Mouse (Mus musculus) C2C12 (cell line): ENCODE measurements around the gene Gimd1. TPM values are rescaled to one million over a fixed set of nuclear protein-coding genes. Genes with fewer than 3 reads are reported as not detected.

Source experiments
- H3K27me3 ChIP-seq: one replicate; pipeline ENCODE4 v1.6.1; 2011; ENCODE audit not compliant: control insufficient read depth, insufficient read depth, insufficient read length
- H3K36me3 ChIP-seq: one replicate; pipeline ENCODE4 v1.6.1; 2011; ENCODE audit not compliant: control insufficient read depth, insufficient read depth
- H3K4me3 ChIP-seq: one replicate; pipeline ENCODE4 v1.5.1; 2011; ENCODE audit warnings: mild to moderate bottlenecking, control low read depth; ENCODE audit not compliant: poor library complexity, insufficient read depth, severe bottlenecking
- H3K79me2 ChIP-seq: one replicate; pipeline ENCODE4 v1.6.1; 2011; ENCODE audit not compliant: control insufficient read depth, insufficient read depth
- H3K79me3 ChIP-seq: one replicate; pipeline ENCODE4 v1.6.1; 2011; ENCODE audit warnings: low read depth, control low read depth
- H3ac ChIP-seq: one replicate; pipeline ENCODE3; 2011; ENCODE audit warnings: low read depth; ENCODE audit not compliant: control insufficient read depth, insufficient read length
- CEBPB ChIP-seq: IDR thresholded peaks from one replicate; pipeline ENCODE4 v1.6.1; 2011; ENCODE audit warnings: low read depth, mild to moderate bottlenecking, control low read depth, moderate library complexity
- CTCF ChIP-seq: IDR thresholded peaks from one replicate; pipeline ENCODE4 v1.5.1; 2011; ENCODE audit not compliant: control insufficient read depth, insufficient read depth, insufficient read length
- FOSL1 ChIP-seq: IDR thresholded peaks from one replicate; pipeline ENCODE4 v1.8.0; 2011; ENCODE audit warnings: mild to moderate bottlenecking, low read length; ENCODE audit not compliant: poor library complexity, insufficient read depth, severe bottlenecking
- MAX ChIP-seq: IDR thresholded peaks from one replicate; pipeline ENCODE4 v1.6.1; 2011; ENCODE audit warnings: mild to moderate bottlenecking, control low read depth
- MYOD1 ChIP-seq: IDR thresholded peaks from one replicate; pipeline ENCODE4 v1.6.1; 2011; ENCODE audit warnings: low read depth; ENCODE audit not compliant: control insufficient read depth, insufficient read length
- MYOG ChIP-seq: IDR thresholded peaks from one replicate; pipeline ENCODE4 v1.6.1; 2011; ENCODE audit not compliant: control insufficient read depth, insufficient read length; ENCODE audit errors: extremely low read depth
- USF1 ChIP-seq: IDR thresholded peaks from one replicate; pipeline ENCODE4 v1.6.1; 2011; ENCODE audit warnings: low read depth, mild to moderate bottlenecking, control low read depth, moderate library complexity
- polyA plus RNA-seq: library from polyadenylated mRNA; unstranded; fragments of >200 nt; fragmentation: generic; extraction: Trizol; gene quantifications from one replicate; pipeline ENCODE4 v1.2.1, GENCODE M21; 2012; ENCODE audit warnings: missing spikeins

Gene Gimd1
- polyA plus RNA-seq, 1 experiment, result not detected

GRCm38 (mm10) chr3:132590604-132591003 is 39.0 kb upstream of the Gimd1 start:
- H3K36me3 ChIP-seq, result no peaks in the 10 kb centered on the region

GRCm38 (mm10) chr3:132628741-132629140 is 879 bp upstream of the Gimd1 start:
- Histone ChIP-seq H3ac (no peak overlapping the region), H3K36me3 (no peaks in the 10 kb centered on the region), H3K27me3 (no peaks in the 10 kb centered on the region), H3K79me2 (no peaks in the 10 kb centered on the region), H3K79me3 (no peaks in the 10 kb centered on the region), H3K4me3 (no peak overlapping the region)
- TF ChIP-seq MAX (no peak), CTCF (no peak), MYOG (no peak), USF1 (no peak), CEBPB (no peak), FOSL1 (no peak), MYOD1 (no peak)

More at GRCm38 (mm10) chr3:132590604-132591003, 39.0 kb upstream of the Gimd1 start:
- H3K4me3 ChIP-seq, result no peak overlapping the region
- H3K79me3 ChIP-seq, result no peaks in the 10 kb centered on the region
- no peaks in the 10 kb centered on the region for H3K79me2 ChIP-seq
- H3K27me3 ChIP-seq, result no peaks in the 10 kb centered on the region
- TF ChIP-seq FOSL1 (no peak), CEBPB (no peak), CTCF (no peak), USF1 (no peak), MAX (no peak), MYOD1 (no peak), MYOG (no peak)
- H3ac ChIP-seq, result no peak overlapping the region

GRCm38 (mm10) chr3:132633261-132633660 is 3.6 kb downstream of the Gimd1 start:
- H3K4me3 ChIP-seq, result no peak overlapping the region
- H3K79me3 ChIP-seq, result no peaks in the 10 kb centered on the region
- H3K79me2 ChIP-seq, result no peaks in the 10 kb centered on the region
- H3ac ChIP-seq, result no peak overlapping the region
- H3K27me3 ChIP-seq, result no peaks in the 10 kb centered on the region
- H3K36me3 ChIP-seq, result no peaks in the 10 kb centered on the region
- TF ChIP-seq CEBPB (no peak), MAX (no peak), MYOG (no peak), FOSL1 (no peak), USF1 (no peak), MYOD1 (no peak), CTCF (no peak)

GRCm38 (mm10) chr3:132637080-132637479 is 7.5 kb downstream of the Gimd1 start:
- Histone ChIP-seq H3K79me2 (no peaks in the 10 kb centered on the region), H3K4me3 (no peak overlapping the region), H3K79me3 (no peaks in the 10 kb centered on the region), H3K27me3 (no peaks in the 10 kb centered on the region), H3K36me3 (no peaks in the 10 kb centered on the region), H3ac (no peak overlapping the region)
- TF ChIP-seq USF1 (no peak), CTCF (no peak), FOSL1 (no peak), MYOD1 (no peak), CEBPB (no peak), MYOG (no peak), MAX (no peak)

GRCm38 (mm10) chr3:132644071-132644470 is 14.5 kb downstream of the Gimd1 start:
- no peaks in the 10 kb centered on the region for H3K36me3 ChIP-seq
- TF ChIP-seq CEBPB (no peak), USF1 (no peak), CTCF (no peak), FOSL1 (no peak), MYOG (no peak), MYOD1 (no peak), MAX (no peak)
- no peak overlapping the region for H3ac ChIP-seq
- no peaks in the 10 kb centered on the region for H3K79me3 ChIP-seq
- H3K27me3 ChIP-seq, result no peaks in the 10 kb centered on the region
- no peaks in the 10 kb centered on the region for H3K79me2 ChIP-seq
- H3K4me3 ChIP-seq, result no peak overlapping the region

- no peaks in the 10 kb centered on the region for H3K36me3 ChIP-seq
- TF ChIP-seq MYOG, result no peak
- no peak for TF ChIP-seq CTCF
- no peaks in the 10 kb centered on the region for H3K27me3 ChIP-seq
- no peak overlapping the region for H3K4me3 ChIP-seq
- no peaks in the 10 kb centered on the region for H3K79me3 ChIP-seq
- no peak overlapping the region for H3ac ChIP-seq
- H3K79me2 ChIP-seq, result no peaks in the 10 kb centered on the region
These were observed 17.2 kb downstream of the Gimd1 start for GRCm38 (mm10) chr3:132646814-132647213.
